Mouse (Mus musculus) 416B (cell line): ENCODE measurements around the gene Inf2.

Experiments
- DNase-seq: peaks from one replicate; pipeline ENCODE4 v3.0.0; 2011; ENCODE audit warnings: low read depth

Gene Inf2

GRCm38 (mm10) chr12:112588426-112589256 is at the start of gene Inf2:
TSS of gene Inf2 (plus strand) at chr12:112588784.
- DNase-seq: peak; percentile 87

GRCm38 (mm10) chr12:112539466-112539965 is 49.1 kb upstream of the Inf2 start:
- DNase-seq: no peak

GRCm38 (mm10) chr12:112540321-112540720 is 48.3 kb upstream of the Inf2 start:
- DNase-seq: no peak

GRCm38 (mm10) chr12:112541483-112542091 is 47.0 kb upstream of the Inf2 start:
- no peak for DNase-seq

GRCm38 (mm10) chr12:112542257-112542919 is 46.2 kb upstream of the Inf2 start:
- no peak for DNase-seq

- DNase-seq: peak; percentile 76
These were observed 45.7 kb upstream of the Inf2 start for GRCm38 (mm10) chr12:112542920-112543300.

GRCm38 (mm10) chr12:112543941-112544340 is 44.6 kb upstream of the Inf2 start:
- DNase-seq: no peak

GRCm38 (mm10) chr12:112544946-112545701 is 43.5 kb upstream of the Inf2 start:
- DNase-seq: no peak

GRCm38 (mm10) chr12:112546110-112546509 is 42.5 kb upstream of the Inf2 start:
- no peak for DNase-seq

- DNase-seq: no peak
These were observed 39.3 kb upstream of the Inf2 start for GRCm38 (mm10) chr12:112549287-112549686.

- peak; percentile 89 for DNase-seq
These were observed 36.7 kb upstream of the Inf2 start for GRCm38 (mm10) chr12:112551861-112552375.

GRCm38 (mm10) chr12:112552520-112552919 is 36.1 kb upstream of the Inf2 start:
- no peak for DNase-seq

- DNase-seq: no peak
These were observed 33.7 kb upstream of the Inf2 start for GRCm38 (mm10) chr12:112554900-112555299.

GRCm38 (mm10) chr12:112556531-112557060 is 32.0 kb upstream of the Inf2 start:
- DNase-seq: no peak

GRCm38 (mm10) chr12:112557219-112557618 is 31.4 kb upstream of the Inf2 start:
- DNase-seq: no peak

GRCm38 (mm10) chr12:112559231-112559630 is 29.4 kb upstream of the Inf2 start:
- no peak for DNase-seq

- no peak for DNase-seq
These were observed 28.9 kb upstream of the Inf2 start for GRCm38 (mm10) chr12:112559671-112560070.

GRCm38 (mm10) chr12:112560176-112560797 is 28.3 kb upstream of the Inf2 start:
- peak; percentile 51 for DNase-seq

GRCm38 (mm10) chr12:112561163-112561562 is 27.4 kb upstream of the Inf2 start:
- DNase-seq: no peak

GRCm38 (mm10) chr12:112562462-112562861 is 26.1 kb upstream of the Inf2 start:
- peak; percentile 68 for DNase-seq

- no peak for DNase-seq
These were observed 25.6 kb upstream of the Inf2 start for GRCm38 (mm10) chr12:112563011-112563410.
